Comparison of ENCODE assay signal across 8 mouse cellular contexts in genomic region chr13:68601184-68601583, GRCm38 (mm10). TPM values are rescaled to one million over a fixed set of nuclear protein-coding genes. Genes with fewer than 3 reads are reported as not detected.
DNase-seq lines count a peak whose midpoint lies in the region; ATAC-seq and TF ChIP-seq lines count a peak whose summit lies in the region.

No protein-coding gene starts in this region.

- H3K4me1 ChIP-seq in hindbrain, embryonic 13.5 days (replicated peaks): peaks cover 22% of the 10 kb centered on the region
- peaks cover 10% of the 10 kb centered on the region; the same call in 1 of the 2 replicates for H3K4me1 ChIP-seq in hindbrain, embryonic 10.5 days (replicated peaks)
- no peaks in the 10 kb centered on the region for H3K4me1 ChIP-seq in ES-Bruce4 (ENCODE audit: control insufficient read depth, insufficient read depth, low read length)
- H3K4me1 ChIP-seq in bone marrow macrophage, adult 2 months (ENCODE audit: control insufficient read depth, insufficient read depth, low read length): no peaks in the 10 kb centered on the region

- no peak overlapping the region for H3K4me3 ChIP-seq in hindbrain, embryonic 13.5 days
- no peak overlapping the region for H3K4me3 ChIP-seq in hindbrain, embryonic 10.5 days
- H3K4me3 ChIP-seq in ES-Bruce4 (ENCODE audit: low read depth, low read length): no peak overlapping the region
- no peak overlapping the region for H3K4me3 ChIP-seq in bone marrow macrophage, adult 2 months (ENCODE audit: insufficient read depth, low read length)

- no peaks in the 10 kb centered on the region for H3K36me3 ChIP-seq in hindbrain, embryonic 13.5 days
- H3K36me3 ChIP-seq in hindbrain, embryonic 10.5 days: no peaks in the 10 kb centered on the region
- H3K36me3 ChIP-seq in ES-Bruce4 (ENCODE audit: control insufficient read depth, insufficient read depth, low read length, poor library complexity, severe bottlenecking): no peaks in the 10 kb centered on the region

- no peak for TF ChIP-seq EP300 in ES-Bruce4 (IDR thresholded peaks at IDR 0.05; ENCODE audit: insufficient read depth, low read depth, low read length)

- H3K9me3 ChIP-seq in hindbrain, embryonic 13.5 days: no peaks in the 10 kb centered on the region
- H3K9me3 ChIP-seq in hindbrain, embryonic 10.5 days: no peaks in the 10 kb centered on the region
- H3K9me3 ChIP-seq in ES-Bruce4 (replicated peaks; ENCODE audit: control insufficient read depth, insufficient read depth, low read length, poor library complexity, severe bottlenecking): no peaks in the 10 kb centered on the region

- 0 out of 2 replicates have a peak, but pooled peaks have one; percentile 38 for ATAC-seq in hindbrain, embryonic 13.5 days (ENCODE audit: low FRiP score)
- ATAC-seq in monocyte, adult 5-6 weeks (replicated peaks; ENCODE audit: insufficient number of reproducible peaks, low FRiP score, low TSS enrichment, poor library complexity, severe bottlenecking): no peak

- WGBS in hindbrain, embryonic 13.5 days: 21% methylated on average over 6 of the region's 6 CpGs
- WGBS in hindbrain, embryonic 10.5 days: 30% methylated on average over 6 of the region's 6 CpGs

- DNase-seq in hindbrain, embryonic 10.5 days (ENCODE audit: low spot score): no peak
- peak; percentile 34 for DNase-seq in lung, postnatal 14 days
- DNase-seq in thymus, postnatal 0 days (ENCODE audit: low spot score): no peak
- no peak for DNase-seq in layer of hippocampus, adult 9-11 months

- no peak overlapping the region for H3K4me2 ChIP-seq in hindbrain, embryonic 13.5 days

- no peak overlapping the region for H3K9ac ChIP-seq in hindbrain, embryonic 13.5 days
- H3K9ac ChIP-seq in ES-Bruce4 (ENCODE audit: low read depth, poor library complexity, severe bottlenecking): no peak overlapping the region

- TF ChIP-seq POLR2A in ES-Bruce4 (IDR thresholded peaks at IDR 0.05; ENCODE audit: insufficient read depth, low read length): no peak
- no peak for TF ChIP-seq POLR2A in bone marrow macrophage, adult 2 months (IDR thresholded peaks at IDR 0.05; ENCODE audit: borderline replicate concordance, low read depth, low read length)

- TF ChIP-seq CTCF in ES-Bruce4 (IDR thresholded peaks at IDR 0.05; ENCODE audit: low read depth, low read length): peak; percentile 38
- TF ChIP-seq CTCF in bone marrow macrophage, adult 2 months (IDR thresholded peaks at IDR 0.05; ENCODE audit: low read depth, low read length): peak; percentile 35

- no peaks in the 10 kb centered on the region for H3K27me3 ChIP-seq in hindbrain, embryonic 13.5 days
- H3K27me3 ChIP-seq in hindbrain, embryonic 10.5 days (ENCODE audit: insufficient read depth, poor library complexity, severe bottlenecking): 0 out of 2 replicates have a peak, but pooled peaks cover 5% of the 10 kb centered on the region
- no peaks in the 10 kb centered on the region for H3K27me3 ChIP-seq in ES-Bruce4 (ENCODE audit: control insufficient read depth, insufficient read depth, low read length, poor library complexity, severe bottlenecking)

- 0 out of 2 replicates have a peak overlapping the region, but pooled peaks have one; percentile 53 for H3K27ac ChIP-seq in hindbrain, embryonic 13.5 days
- no peak overlapping the region for H3K27ac ChIP-seq in hindbrain, embryonic 10.5 days
- no peak overlapping the region for H3K27ac ChIP-seq in ES-Bruce4 (ENCODE audit: insufficient read depth, low read length)
- H3K27ac ChIP-seq in bone marrow macrophage, adult 2 months (ENCODE audit: insufficient read depth, low read depth, low read length): no peak overlapping the region

RNA-seq across cellular contexts. Expression of gene 1700001L19Rik, which starts 4.0 kb away (rescaled TPM):
- polyA plus RNA-seq in hindbrain, embryonic 13.5 days (2015; fragmentation: Nextera tagmentation; extraction: Ambion mirVana): 3.4 and 3.5 TPM in 2 replicates
- polyA plus RNA-seq in hindbrain, embryonic 10.5 days (2016; fragmentation: Nextera tagmentation; extraction: Ambion mirVana): 0.39 and 1.6 TPM in 2 replicates
- not detected in 2 replicates for polyA plus RNA-seq in ES-Bruce4 (2011; ENCODE audit: insufficient read depth, insufficient read length, low read depth, missing spikeins)
- polyA plus RNA-seq in bone marrow macrophage, adult 2 months (2012; ENCODE audit: insufficient read depth, insufficient read length, missing spikeins): not detected in 2 replicates
- 0.10 TPM in 1 of 2 replicates, not detected in the other for polyA plus RNA-seq in thymus, postnatal 0 days (2015; fragmentation: Nextera tagmentation; extraction: Ambion mirVana)
- not detected in 3 replicates for total RNA-seq in monocyte, adult 5-6 weeks (2017)

RNA-seq across cellular contexts. Expression of gene Fastkd3, which starts 19.1 kb away (rescaled TPM):
- 22.7 and 25.9 TPM in 2 replicates for polyA plus RNA-seq in hindbrain, embryonic 13.5 days (2015; fragmentation: Nextera tagmentation; extraction: Ambion mirVana)
- 38.2 and 49.3 TPM in 2 replicates for polyA plus RNA-seq in hindbrain, embryonic 10.5 days (2016; fragmentation: Nextera tagmentation; extraction: Ambion mirVana)
- 29.4 and 36.9 TPM in 2 replicates for polyA plus RNA-seq in ES-Bruce4 (2011; ENCODE audit: insufficient read depth, insufficient read length, low read depth, missing spikeins)
- polyA plus RNA-seq in bone marrow macrophage, adult 2 months (2012; ENCODE audit: insufficient read depth, insufficient read length, missing spikeins): 17.8 and 19.0 TPM in 2 replicates
- 27.0 and 30.3 TPM in 2 replicates for polyA plus RNA-seq in thymus, postnatal 0 days (2015; fragmentation: Nextera tagmentation; extraction: Ambion mirVana)
- total RNA-seq in monocyte, adult 5-6 weeks (2017): 4.0 to 13.1 TPM (median 6.8 TPM) in 3 replicates

RNA-seq across cellular contexts. Expression of gene Mtrr, which starts 19.2 kb away (rescaled TPM):
- polyA plus RNA-seq in hindbrain, embryonic 13.5 days (2015; fragmentation: Nextera tagmentation; extraction: Ambion mirVana): 12.8 and 12.9 TPM in 2 replicates
- polyA plus RNA-seq in hindbrain, embryonic 10.5 days (2016; fragmentation: Nextera tagmentation; extraction: Ambion mirVana): 21.2 and 22.0 TPM in 2 replicates
- 28.3 and 35.3 TPM in 2 replicates for polyA plus RNA-seq in ES-Bruce4 (2011; ENCODE audit: insufficient read depth, insufficient read length, low read depth, missing spikeins)
- 9.0 and 11.1 TPM in 2 replicates for polyA plus RNA-seq in bone marrow macrophage, adult 2 months (2012; ENCODE audit: insufficient read depth, insufficient read length, missing spikeins)
- 15.1 and 16.7 TPM in 2 replicates for polyA plus RNA-seq in thymus, postnatal 0 days (2015; fragmentation: Nextera tagmentation; extraction: Ambion mirVana)
- total RNA-seq in monocyte, adult 5-6 weeks (2017): 3.4 to 11.4 TPM (median 4.5 TPM) in 3 replicates
